Mouse (Mus musculus): ENCODE results near the gene 4930444G20Rik. TPM values are rescaled to one million over a fixed set of nuclear protein-coding genes. Genes with fewer than 3 reads are reported as not detected.
"Not testable (repeated sequence)": the region's sequence is repeated elsewhere in the genome, so short reads cannot be mapped to it uniquely, and the experiment has no call there.

4930444G20Rik gene
- total and polyA plus RNA-seq, 3 experiments: not detected

DNA sequence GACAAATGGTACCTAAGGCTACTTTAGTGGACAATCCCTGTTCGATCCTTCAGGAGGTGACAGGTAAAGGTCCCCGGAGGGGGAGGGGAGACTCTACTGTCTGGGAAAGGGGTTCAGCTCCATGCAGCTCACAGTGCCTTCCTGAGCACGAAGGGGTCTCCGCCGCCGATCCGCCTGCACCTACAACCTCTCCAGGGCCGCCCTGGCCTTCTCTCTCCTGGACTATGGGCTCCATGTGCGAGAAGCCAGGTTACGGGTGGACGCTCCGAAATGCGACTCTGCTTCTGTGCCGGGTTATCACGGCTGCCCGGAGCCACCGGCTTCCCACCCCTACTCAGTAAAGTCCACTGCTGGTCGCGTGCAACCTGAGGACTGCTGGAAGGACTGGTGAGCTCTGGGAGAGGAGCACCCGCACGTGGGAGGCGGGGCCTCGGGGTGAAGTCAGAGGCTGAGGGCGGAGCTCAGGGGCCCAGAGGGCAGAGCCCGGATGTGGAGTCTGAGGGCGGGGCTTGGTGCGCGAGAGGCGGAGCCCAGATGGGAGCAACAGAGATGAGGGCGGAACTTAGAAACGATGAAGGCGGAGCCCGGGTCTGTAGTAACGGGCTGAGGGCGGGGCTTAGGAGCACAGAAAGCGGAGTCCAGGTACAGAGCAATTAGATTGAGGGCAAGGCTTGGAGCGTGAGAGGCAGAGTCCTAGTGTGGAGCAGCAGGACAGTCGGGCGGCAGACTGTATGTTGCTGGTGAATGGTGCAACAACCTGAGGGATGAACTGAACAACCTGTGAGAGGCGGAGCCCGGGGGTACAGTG is 9.5 kb downstream of the 4930444G20Rik start:
- DNase-seq (ENCODE audit: low spot score) (no peak), ATAC-seq (ENCODE audit: extremely low read depth, insufficient number of reproducible peaks, low FRiP score, poor library complexity, severe bottlenecking) (no peak)
- TF ChIP-seq GATA2 (IDR thresholded peaks at IDR 0.05; ENCODE audit: borderline replicate concordance, low read depth, low read length) (no peak), GATA1 (IDR thresholded peaks at IDR 0.05; ENCODE audit: borderline replicate concordance, low read length) (no peak), POLR2AphosphoS5 (IDR thresholded peaks at IDR 0.05; ENCODE audit: insufficient replicate concordance, low read depth, low read length) (no peak), TAL1 (conservative IDR thresholded peaks at IDR 0.05; ENCODE audit: low read depth, low read length) (no peak), CTCF (IDR thresholded peaks at IDR 0.05; ENCODE audit: low read depth, low read length) (no peak)
- H3K27me3 ChIP-seq (ENCODE audit: insufficient read depth, low read length): no peaks in the 10 kb centered on the region
- H3K4me3 ChIP-seq (ENCODE audit: low read depth, low read length): no peak overlapping the region
- H3K4me1 ChIP-seq (ENCODE audit: insufficient read depth, low read depth, low read length): no peaks in the 10 kb centered on the region
- H3K36me3 ChIP-seq (replicated peaks): no peaks in the 10 kb centered on the region
- no peaks in the 10 kb centered on the region for H3K9me3 ChIP-seq (replicated peaks)

DNA sequence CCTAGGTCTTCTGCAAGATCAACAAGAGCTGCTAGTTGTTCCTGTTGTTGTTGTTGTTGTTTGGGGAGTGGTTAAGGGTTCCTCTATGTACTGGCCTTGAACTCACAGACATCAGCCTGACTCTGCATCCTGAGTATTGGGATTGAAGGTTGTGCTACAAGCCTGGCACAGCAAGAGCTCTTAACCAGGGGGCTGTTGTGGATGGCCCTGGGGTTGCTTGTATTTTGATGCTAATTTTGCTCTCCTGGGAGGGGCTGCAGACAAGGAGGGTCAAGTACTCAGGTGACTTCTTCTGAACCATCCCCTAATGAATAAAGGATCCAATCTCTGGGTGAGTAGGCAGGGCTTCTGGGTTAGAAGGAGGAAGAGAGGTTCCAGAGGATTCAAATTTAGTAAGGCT is 12.6 kb downstream of the 4930444G20Rik start:
- DNase-seq (ENCODE audit: low spot score) (no peak), ATAC-seq (ENCODE audit: extremely low read depth, insufficient number of reproducible peaks, low FRiP score, poor library complexity, severe bottlenecking) (no peak)
- Histone ChIP-seq H3K4me3 (ENCODE audit: low read depth, low read length) (no peak overlapping the region), H3K36me3 (replicated peaks) (no peaks in the 10 kb centered on the region), H3K27me3 (ENCODE audit: insufficient read depth, low read length) (no peaks in the 10 kb centered on the region), H3K9me3 (replicated peaks) (no peaks in the 10 kb centered on the region), H3K4me1 (ENCODE audit: insufficient read depth, low read depth, low read length) (no peaks in the 10 kb centered on the region)
- no peak for TF ChIP-seq CTCF (IDR thresholded peaks at IDR 0.05; ENCODE audit: low read depth, low read length)
- no peak for TF ChIP-seq TAL1 (conservative IDR thresholded peaks at IDR 0.05; ENCODE audit: low read depth, low read length)
- TF ChIP-seq GATA1 (IDR thresholded peaks at IDR 0.05; ENCODE audit: borderline replicate concordance, low read length): no peak
- TF ChIP-seq GATA2 (IDR thresholded peaks at IDR 0.05; ENCODE audit: borderline replicate concordance, low read depth, low read length): no peak
- TF ChIP-seq POLR2AphosphoS5 (IDR thresholded peaks at IDR 0.05; ENCODE audit: insufficient replicate concordance, low read depth, low read length): no peak

DNA sequence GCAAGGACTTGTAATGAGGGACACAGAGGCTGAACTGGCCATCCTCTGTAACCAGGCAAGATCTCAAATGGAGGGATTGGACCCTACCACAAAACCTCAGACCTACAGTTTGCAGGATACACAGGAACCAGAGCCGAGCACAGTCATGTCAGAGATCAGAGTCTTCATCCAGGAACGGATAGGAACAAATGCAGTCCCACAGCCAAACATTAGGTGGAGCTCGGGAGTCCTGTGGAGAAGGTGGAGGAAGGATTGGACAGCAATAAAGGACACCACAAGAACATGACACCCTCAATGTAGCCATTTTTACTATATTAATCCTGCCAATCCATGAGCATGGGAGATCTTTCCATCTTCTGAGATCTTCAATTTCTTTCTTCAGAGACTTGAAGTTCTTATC is 31.6 kb downstream of the 4930444G20Rik start:
- not testable (repeated sequence) for H3K36me3 ChIP-seq (replicated peaks); H3K27me3 ChIP-seq (ENCODE audit: insufficient read depth, low read length); DNase-seq (ENCODE audit: low spot score); H3K4me1 ChIP-seq (ENCODE audit: insufficient read depth, low read depth, low read length); H3K9me3 ChIP-seq (replicated peaks); ATAC-seq (ENCODE audit: extremely low read depth, insufficient number of reproducible peaks, low FRiP score, poor library complexity, severe bottlenecking); H3K4me3 ChIP-seq (ENCODE audit: low read depth, low read length)

DNA sequence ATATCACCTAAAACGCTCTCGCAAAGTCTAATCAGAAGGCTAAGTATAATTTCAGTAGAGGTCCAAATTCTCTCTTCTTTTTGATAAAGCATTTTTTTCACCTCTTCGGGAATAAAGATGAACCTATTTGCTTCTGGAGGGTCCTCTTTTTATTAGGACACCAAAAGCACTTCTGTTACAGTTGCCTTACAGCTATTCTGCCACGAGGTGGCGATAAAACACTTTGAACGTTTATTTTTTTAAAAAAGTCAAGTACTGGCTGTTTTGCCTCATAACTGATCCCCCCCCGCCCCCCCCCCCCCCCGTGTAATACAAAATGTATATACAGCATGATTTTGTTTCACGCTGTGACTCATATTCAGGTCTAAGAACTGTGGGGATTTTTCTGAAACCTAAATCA is 33.6 kb downstream of the 4930444G20Rik start:
- no peak for DNase-seq (ENCODE audit: low spot score)
- TF ChIP-seq GATA2 (IDR thresholded peaks at IDR 0.05; ENCODE audit: borderline replicate concordance, low read depth, low read length): no peak
- no peak for TF ChIP-seq TAL1 (conservative IDR thresholded peaks at IDR 0.05; ENCODE audit: low read depth, low read length)
- no peak for TF ChIP-seq GATA1 (IDR thresholded peaks at IDR 0.05; ENCODE audit: borderline replicate concordance, low read length)
- no peak for TF ChIP-seq POLR2AphosphoS5 (IDR thresholded peaks at IDR 0.05; ENCODE audit: insufficient replicate concordance, low read depth, low read length)
- TF ChIP-seq CTCF (IDR thresholded peaks at IDR 0.05; ENCODE audit: low read depth, low read length): no peak
- H3K4me1 ChIP-seq (ENCODE audit: insufficient read depth, low read depth, low read length): no peaks in the 10 kb centered on the region
- ATAC-seq (ENCODE audit: extremely low read depth, insufficient number of reproducible peaks, low FRiP score, poor library complexity, severe bottlenecking): no peak
- no peaks in the 10 kb centered on the region for H3K36me3 ChIP-seq (replicated peaks)
- no peaks in the 10 kb centered on the region for H3K9me3 ChIP-seq (replicated peaks)
- peaks cover 4% of the 10 kb centered on the region; the same call in 1 of the 2 replicates for H3K27me3 ChIP-seq (ENCODE audit: insufficient read depth, low read length)
- no peak overlapping the region for H3K4me3 ChIP-seq (ENCODE audit: low read depth, low read length)

DNA sequence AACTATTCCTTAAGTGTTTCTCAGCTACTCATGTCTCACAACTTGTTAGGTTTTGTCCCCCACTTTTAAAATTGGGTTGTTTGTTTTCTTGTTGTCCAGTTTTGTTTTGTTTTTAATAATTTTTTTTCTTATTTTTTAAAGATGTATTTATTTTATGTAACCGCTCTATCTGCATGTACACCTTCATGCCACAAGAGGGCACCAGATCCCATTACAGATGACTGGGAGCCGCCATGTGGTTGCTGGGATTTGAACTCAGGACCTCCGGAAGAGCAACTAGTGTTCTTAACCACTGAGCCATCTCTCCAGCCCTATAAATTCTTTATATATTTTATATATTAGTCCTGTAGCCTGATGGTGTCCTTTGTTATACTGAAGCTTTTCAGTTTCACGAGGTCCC is 49.3 kb downstream of the 4930444G20Rik start:
- Histone ChIP-seq H3K4me1 (ENCODE audit: insufficient read depth, low read depth, low read length) (peaks cover 7% of the 10 kb centered on the region; the same call in 1 of the 2 replicates), H3K9me3 (replicated peaks) (no peaks in the 10 kb centered on the region), H3K27me3 (ENCODE audit: insufficient read depth, low read length) (peaks cover 19% of the 10 kb centered on the region), H3K4me3 (ENCODE audit: low read depth, low read length) (no peak overlapping the region), H3K36me3 (replicated peaks) (no peaks in the 10 kb centered on the region)
- no peak for DNase-seq (ENCODE audit: low spot score)
- no peak for TF ChIP-seq CTCF (IDR thresholded peaks at IDR 0.05; ENCODE audit: low read depth, low read length)
- TF ChIP-seq GATA2 (IDR thresholded peaks at IDR 0.05; ENCODE audit: borderline replicate concordance, low read depth, low read length): no peak
- TF ChIP-seq GATA1 (IDR thresholded peaks at IDR 0.05; ENCODE audit: borderline replicate concordance, low read length): no peak
- no peak for TF ChIP-seq POLR2AphosphoS5 (IDR thresholded peaks at IDR 0.05; ENCODE audit: insufficient replicate concordance, low read depth, low read length)
- no peak for TF ChIP-seq TAL1 (conservative IDR thresholded peaks at IDR 0.05; ENCODE audit: low read depth, low read length)
- ATAC-seq (ENCODE audit: extremely low read depth, insufficient number of reproducible peaks, low FRiP score, poor library complexity, severe bottlenecking): no peak

DNA sequence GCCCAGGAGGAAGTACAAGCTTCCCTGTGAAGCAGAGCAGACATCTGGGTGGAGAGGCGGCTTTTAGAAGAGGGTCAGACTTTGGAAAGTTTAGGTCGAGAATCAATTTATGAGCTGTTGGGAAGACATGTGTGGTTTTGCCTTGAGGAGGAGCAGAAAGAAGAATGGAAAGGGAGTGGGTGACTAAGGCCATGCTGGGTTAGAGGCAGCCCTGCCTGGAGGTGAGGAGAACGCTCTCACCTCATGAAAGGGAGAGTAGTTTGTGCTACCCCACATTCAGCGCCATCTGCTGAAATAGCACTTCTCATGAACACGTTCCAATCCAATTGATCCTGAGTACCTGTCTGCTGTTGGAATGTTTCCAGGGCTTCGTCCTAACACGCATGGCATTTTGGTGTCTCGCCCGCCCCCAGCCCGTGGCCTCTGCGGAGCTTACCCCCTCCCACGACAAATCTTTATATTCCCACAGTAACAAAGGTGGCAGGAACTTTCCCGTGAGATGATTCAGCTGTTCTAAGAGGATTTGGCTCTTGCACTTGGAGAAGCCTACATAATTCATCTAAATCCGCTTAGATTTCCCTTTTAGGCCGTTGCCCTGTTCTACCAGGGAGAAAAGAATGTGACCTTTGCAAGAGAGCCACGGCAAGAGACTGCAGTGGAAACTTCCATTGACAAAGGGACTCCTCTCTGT is 50.3 kb downstream of the 4930444G20Rik start:
- Histone ChIP-seq H3K4me3 (ENCODE audit: low read depth, low read length) (no peak overlapping the region), H3K27me3 (ENCODE audit: insufficient read depth, low read length) (peaks cover 24% of the 10 kb centered on the region), H3K4me1 (ENCODE audit: insufficient read depth, low read depth, low read length) (peaks cover 7% of the 10 kb centered on the region; the same call in 1 of the 2 replicates), H3K36me3 (replicated peaks) (no peaks in the 10 kb centered on the region), H3K9me3 (replicated peaks) (no peaks in the 10 kb centered on the region)
- ATAC-seq (ENCODE audit: extremely low read depth, insufficient number of reproducible peaks, low FRiP score, poor library complexity, severe bottlenecking) (no peak), DNase-seq (ENCODE audit: low spot score) (no peak)
- TF ChIP-seq GATA2 (IDR thresholded peaks at IDR 0.05; ENCODE audit: borderline replicate concordance, low read depth, low read length) (no peak), POLR2AphosphoS5 (IDR thresholded peaks at IDR 0.05; ENCODE audit: insufficient replicate concordance, low read depth, low read length) (no peak), CTCF (IDR thresholded peaks at IDR 0.05; ENCODE audit: low read depth, low read length) (no peak), TAL1 (conservative IDR thresholded peaks at IDR 0.05; ENCODE audit: low read depth, low read length) (no peak), GATA1 (IDR thresholded peaks at IDR 0.05; ENCODE audit: borderline replicate concordance, low read length) (no peak)

Other genes starting within 250 kb of the 4930444G20Rik start
- gene Sgk1, start 185.9 kb downstream of the 4930444G20Rik start, total RNA-seq (2014; fragmentation: Nextera tagmentation): 90.7 and 111 TPM in 2 replicates
- gene Sgk1, start 185.9 kb downstream of the 4930444G20Rik start, total RNA-seq (2017): 36.8 and 42.3 TPM in 2 replicates
- gene Sgk1, start 185.9 kb downstream of the 4930444G20Rik start, polyA plus RNA-seq (2012): 2.0 and 3.0 TPM in 2 replicates
- 4.2 TPM in 1 of 2 replicates, not detected in the other for gene E030030I06Rik, start 81.2 kb upstream of the 4930444G20Rik start, total RNA-seq (2014; fragmentation: Nextera tagmentation)
- gene E030030I06Rik, start 81.2 kb upstream of the 4930444G20Rik start, total RNA-seq (2017): 2.6 and 3.5 TPM in 2 replicates
- 0.34 and 0.40 TPM in 2 replicates for gene E030030I06Rik, start 81.2 kb upstream of the 4930444G20Rik start, polyA plus RNA-seq (2012)
- not detected in 2 replicates for gene Raet1e, start 90.5 kb upstream of the 4930444G20Rik start, total RNA-seq (2014; fragmentation: Nextera tagmentation)
- gene Raet1e, start 90.5 kb upstream of the 4930444G20Rik start, total RNA-seq (2017): 0.23 and 0.27 TPM in 2 replicates
- 0.03 TPM in 1 of 2 replicates, not detected in the other for gene Raet1e, start 90.5 kb upstream of the 4930444G20Rik start, polyA plus RNA-seq (2012)
- 5.9 and 6.8 TPM in 2 replicates for gene H60b, start 90.5 kb upstream of the 4930444G20Rik start, total RNA-seq (2014; fragmentation: Nextera tagmentation)
- 1.3 and 1.5 TPM in 2 replicates for gene H60b, start 90.5 kb upstream of the 4930444G20Rik start, total RNA-seq (2017)
- not detected in 2 replicates for gene H60b, start 90.5 kb upstream of the 4930444G20Rik start, polyA plus RNA-seq (2012)

All from G1E (cell line).